Mouse (Mus musculus) thymus, postnatal 14 days (tissue): ENCODE measurements around the gene Fbxo27.
"Not testable (repeated sequence)": the region's sequence is repeated elsewhere in the genome, so short reads cannot be mapped to it uniquely, and the experiment has no call there.

ENCODE experiments used
- DNase-seq: peaks from one replicate; pipeline ENCODE4 v3.0.0; 2021

Gene Fbxo27

GRCm38 (mm10) chr7:28692545-28693320 is at the start of gene Fbxo27:
Gene Fbxo27, plus strand, starts transcription at chr7:28692849.
- DNase-seq: no peak

- no peak for DNase-seq
Measured at GRCm38 (mm10) chr7:28645366-28645765, 47.3 kb upstream of the Fbxo27 start.

- no peak for DNase-seq
Measured at GRCm38 (mm10) chr7:28645947-28646475, 46.6 kb upstream of the Fbxo27 start.

- peak; percentile 47 for DNase-seq
Measured at GRCm38 (mm10) chr7:28647016-28647415, 45.6 kb upstream of the Fbxo27 start.

GRCm38 (mm10) chr7:28651157-28651556 is 41.5 kb upstream of the Fbxo27 start:
- DNase-seq: peak; percentile 36

- no peak for DNase-seq
Measured at GRCm38 (mm10) chr7:28656430-28656829, 36.2 kb upstream of the Fbxo27 start.

GRCm38 (mm10) chr7:28665620-28666579 is 26.7 kb upstream of the Fbxo27 start:
- peak; percentile 53 for DNase-seq

GRCm38 (mm10) chr7:28671172-28671571 is 21.5 kb upstream of the Fbxo27 start:
- peak; percentile 73 for DNase-seq

- peak; percentile 52 for DNase-seq
Measured at GRCm38 (mm10) chr7:28672276-28672675, 20.4 kb upstream of the Fbxo27 start.

GRCm38 (mm10) chr7:28672786-28673185 is 19.9 kb upstream of the Fbxo27 start:
- DNase-seq: not testable (repeated sequence)

GRCm38 (mm10) chr7:28674994-28675393 is 17.7 kb upstream of the Fbxo27 start:
- DNase-seq: no peak

- DNase-seq: no peak
Measured at GRCm38 (mm10) chr7:28675746-28676145, 16.9 kb upstream of the Fbxo27 start.

GRCm38 (mm10) chr7:28676811-28677541 is 15.7 kb upstream of the Fbxo27 start:
- peak; percentile 38 for DNase-seq

- no peak for DNase-seq
Measured at GRCm38 (mm10) chr7:28677624-28678023, 15.0 kb upstream of the Fbxo27 start.

GRCm38 (mm10) chr7:28691075-28691474 is 1.6 kb upstream of the Fbxo27 start:
- no peak for DNase-seq

- peak; percentile 94 for DNase-seq
Measured at GRCm38 (mm10) chr7:28693321-28693966, 795 bp downstream of the Fbxo27 start.

GRCm38 (mm10) chr7:28694423-28694822 is 1.8 kb downstream of the Fbxo27 start:
- peak; percentile 54 for DNase-seq

- peak; percentile 25 for DNase-seq
Measured at GRCm38 (mm10) chr7:28694966-28695511, 2.4 kb downstream of the Fbxo27 start.

- DNase-seq: no peak
Measured at GRCm38 (mm10) chr7:28697277-28697676, 4.6 kb downstream of the Fbxo27 start.

- DNase-seq: no peak
Measured at GRCm38 (mm10) chr7:28700269-28700668, 7.6 kb downstream of the Fbxo27 start.

GRCm38 (mm10) chr7:28701306-28701705 is 8.7 kb downstream of the Fbxo27 start:
- DNase-seq: not testable (repeated sequence)
